Mouse (Mus musculus) A20 (cell line): ENCODE results near the gene B9d1.

ENCODE experiments used
- DNase-seq: peaks from one replicate; pipeline ENCODE4 v3.0.0-alpha.2; 2011; ENCODE audit warnings: low read depth, low spot score

The B9d1 gene

GRCm38 (mm10) chr11:61504713-61505257 is at the start of gene B9d1:
B9d1 (plus strand) TSS chr11:61505144.
- peak; percentile 97 for DNase-seq

- DNase-seq = no peak
Measured at GRCm38 (mm10) chr11:61464071-61464470, 40.9 kb upstream of the B9d1 start.

DNA sequence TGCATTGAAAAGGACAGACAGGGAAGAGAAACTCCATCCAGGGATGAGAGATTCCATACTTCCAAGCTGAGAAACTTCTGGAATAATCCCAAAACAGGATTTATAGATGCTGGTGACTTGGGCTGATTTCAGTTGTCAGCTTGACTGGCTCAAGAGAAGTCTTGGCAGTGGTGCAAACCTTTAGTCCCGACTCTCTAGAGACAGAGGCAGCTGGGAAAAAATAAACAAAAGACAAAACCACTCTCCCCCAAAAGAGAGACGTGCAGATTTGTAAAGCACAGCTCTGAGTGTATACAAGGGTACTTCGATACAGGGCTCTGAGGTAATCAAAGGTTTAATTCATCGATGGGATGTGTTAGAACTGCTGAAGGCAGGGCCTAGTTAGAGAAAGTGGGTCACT is 39.5 kb upstream of the B9d1 start:
- DNase-seq = no peak

GRCm38 (mm10) chr11:61468534-61468933 is 36.4 kb upstream of the B9d1 start:
- DNase-seq = no peak

DNA sequence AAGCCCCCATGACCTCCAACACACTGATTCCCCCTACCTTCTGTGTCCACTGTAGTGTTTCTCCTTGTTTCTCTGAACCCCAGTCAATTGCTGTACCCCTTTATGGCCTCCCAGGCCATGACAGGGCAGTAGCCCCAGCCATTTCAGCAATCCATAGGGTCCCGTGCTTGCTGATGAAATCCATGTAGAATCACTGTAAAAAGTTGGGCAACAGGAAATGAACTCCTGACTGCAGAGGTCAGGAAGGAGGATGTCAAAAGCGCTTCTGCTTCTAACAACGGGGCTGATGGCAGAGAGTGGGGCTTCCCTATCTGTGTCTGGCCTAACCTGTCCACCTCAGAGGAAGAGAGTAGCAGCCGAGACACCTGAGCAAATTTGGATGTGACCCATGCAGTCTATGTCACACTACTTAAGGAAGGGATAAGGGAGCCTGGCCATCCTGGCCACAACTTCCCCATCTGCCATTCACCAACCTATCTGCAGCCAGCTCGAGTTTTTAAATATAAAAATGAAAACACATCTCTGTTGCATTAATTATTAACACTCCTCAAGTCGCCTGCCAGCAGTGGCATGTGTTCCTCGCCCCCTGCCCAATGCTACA is 35.5 kb upstream of the B9d1 start:
- DNase-seq = no peak

GRCm38 (mm10) chr11:61470880-61471279 is 34.1 kb upstream of the B9d1 start:
- DNase-seq = no peak

DNA sequence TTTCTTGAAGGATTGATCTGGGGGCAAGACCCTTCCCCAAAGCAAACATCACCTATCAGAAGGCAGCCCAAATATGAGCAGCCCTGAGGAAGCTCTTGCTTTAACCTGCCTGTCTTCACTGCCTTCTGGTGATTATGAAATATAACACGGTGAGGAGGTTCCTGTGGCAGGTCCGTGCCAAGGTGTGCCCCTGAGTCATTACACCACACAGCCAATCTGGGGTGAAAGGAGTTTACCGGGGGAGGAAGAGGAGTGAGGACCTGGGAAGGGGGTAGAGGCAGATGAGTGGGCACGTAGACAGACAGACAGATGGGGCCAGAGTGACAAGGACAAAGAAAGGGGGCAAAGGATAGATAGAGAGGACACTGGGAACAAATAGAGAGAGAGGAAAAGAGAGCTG is 31.3 kb upstream of the B9d1 start:
- no peak for DNase-seq

- DNase-seq = no peak
Measured at GRCm38 (mm10) chr11:61476786-61477382, 28.1 kb upstream of the B9d1 start.

DNA sequence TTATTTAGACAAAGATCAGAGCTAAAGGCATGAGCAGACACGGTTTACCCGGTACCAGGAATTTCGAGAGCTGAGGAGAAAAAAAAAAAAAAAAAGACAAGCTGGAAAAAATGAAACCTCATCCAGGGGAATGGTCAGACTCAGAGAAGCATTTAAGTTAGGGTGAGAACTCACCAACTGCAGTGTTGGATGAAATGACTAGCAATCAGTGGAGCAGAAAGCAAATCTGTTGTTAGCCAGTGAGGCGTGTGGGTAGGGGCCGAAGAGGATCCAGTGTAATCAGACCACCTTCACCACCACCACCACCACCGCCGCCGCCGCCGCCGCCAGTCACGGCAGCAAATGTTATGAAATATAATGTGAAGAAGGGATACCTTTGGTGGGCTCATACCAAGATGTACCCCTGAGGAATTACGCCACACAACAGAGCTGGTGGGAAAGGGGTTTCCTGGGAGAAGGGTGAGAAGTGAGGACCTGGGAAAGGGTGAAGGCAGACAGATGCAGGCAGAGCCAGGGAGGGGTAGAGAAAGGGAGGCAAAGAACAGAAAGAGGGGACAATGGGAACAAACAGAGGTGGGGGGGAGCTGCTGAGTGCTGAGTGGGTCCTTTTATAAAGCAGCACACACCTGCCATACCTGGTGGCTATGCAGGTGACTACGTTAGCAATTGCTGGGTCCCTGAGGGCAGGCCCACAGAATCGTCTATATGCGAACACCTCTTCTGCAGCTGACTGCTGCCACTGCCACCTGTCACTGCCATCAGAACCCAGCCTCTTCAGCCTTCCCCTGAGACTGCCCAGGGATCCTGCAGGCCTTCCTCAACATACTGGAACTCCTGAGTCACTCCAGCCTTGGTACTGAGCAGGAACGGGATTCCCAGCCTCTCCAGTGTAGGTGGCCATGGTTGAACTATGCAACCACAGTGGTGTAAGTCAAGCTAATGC is 27.1 kb upstream of the B9d1 start:
- no peak for DNase-seq

DNA sequence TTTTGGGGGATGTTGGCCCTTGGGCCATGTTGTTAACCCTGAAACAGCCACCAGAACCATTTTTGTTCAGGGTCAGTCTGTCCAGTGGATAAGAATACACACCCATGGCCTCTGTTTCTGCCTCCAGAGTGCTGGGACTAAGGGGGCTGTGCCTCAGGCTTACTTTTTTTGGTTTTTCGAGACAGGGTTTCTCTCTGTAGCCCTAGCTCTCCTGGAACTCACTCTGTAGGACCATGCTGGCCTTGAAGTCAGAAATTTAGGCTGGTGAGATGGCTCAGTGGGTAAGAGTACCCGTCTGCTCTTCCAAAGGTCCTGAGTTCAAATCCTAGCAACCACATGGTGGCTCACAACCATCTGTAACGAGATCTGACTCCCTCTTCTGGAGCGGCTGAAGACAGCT is 26.2 kb upstream of the B9d1 start:
- DNase-seq = no peak

GRCm38 (mm10) chr11:61481239-61482090 is 23.5 kb upstream of the B9d1 start:
- DNase-seq = no peak

DNA sequence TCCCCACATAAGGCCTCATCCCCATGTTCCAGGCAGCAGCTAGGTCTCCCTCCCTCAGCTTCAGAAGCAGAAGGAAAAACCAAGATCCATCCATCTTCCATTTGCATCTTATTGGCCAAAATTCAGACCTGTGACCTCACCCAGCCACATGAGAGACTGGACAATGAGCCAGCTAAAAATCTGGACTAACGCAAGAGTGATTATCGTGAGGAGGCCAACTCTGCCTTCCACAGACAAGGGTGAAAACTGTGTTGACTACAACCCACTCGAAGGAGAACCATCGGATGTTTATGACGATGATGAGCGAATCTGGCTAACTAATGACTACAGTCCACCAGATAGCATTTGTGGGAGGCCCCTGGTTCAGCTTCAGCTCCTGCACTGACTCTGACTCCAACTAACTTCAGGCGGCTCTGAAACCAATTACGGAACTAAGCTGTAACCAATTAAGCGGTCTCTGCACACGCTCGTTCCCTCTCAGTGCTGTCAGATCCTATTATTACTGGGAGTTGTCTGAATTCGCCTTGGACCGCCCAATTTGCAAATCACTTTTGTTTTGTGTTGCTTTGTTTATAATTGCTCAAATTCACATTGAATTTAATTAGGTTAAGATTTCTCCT is 21.6 kb upstream of the B9d1 start:
- DNase-seq = no peak

GRCm38 (mm10) chr11:61484256-61484612 is 20.7 kb upstream of the B9d1 start:
- no peak for DNase-seq

- DNase-seq = no peak
Measured at GRCm38 (mm10) chr11:61484613-61485540, 20.1 kb upstream of the B9d1 start, which contains the start of gene Mfap4. Mfap4 (plus strand) TSS chr11:61485431.

GRCm38 (mm10) chr11:61485541-61486457 is 19.1 kb upstream of the B9d1 start:
- peak; percentile 27 for DNase-seq

DNA sequence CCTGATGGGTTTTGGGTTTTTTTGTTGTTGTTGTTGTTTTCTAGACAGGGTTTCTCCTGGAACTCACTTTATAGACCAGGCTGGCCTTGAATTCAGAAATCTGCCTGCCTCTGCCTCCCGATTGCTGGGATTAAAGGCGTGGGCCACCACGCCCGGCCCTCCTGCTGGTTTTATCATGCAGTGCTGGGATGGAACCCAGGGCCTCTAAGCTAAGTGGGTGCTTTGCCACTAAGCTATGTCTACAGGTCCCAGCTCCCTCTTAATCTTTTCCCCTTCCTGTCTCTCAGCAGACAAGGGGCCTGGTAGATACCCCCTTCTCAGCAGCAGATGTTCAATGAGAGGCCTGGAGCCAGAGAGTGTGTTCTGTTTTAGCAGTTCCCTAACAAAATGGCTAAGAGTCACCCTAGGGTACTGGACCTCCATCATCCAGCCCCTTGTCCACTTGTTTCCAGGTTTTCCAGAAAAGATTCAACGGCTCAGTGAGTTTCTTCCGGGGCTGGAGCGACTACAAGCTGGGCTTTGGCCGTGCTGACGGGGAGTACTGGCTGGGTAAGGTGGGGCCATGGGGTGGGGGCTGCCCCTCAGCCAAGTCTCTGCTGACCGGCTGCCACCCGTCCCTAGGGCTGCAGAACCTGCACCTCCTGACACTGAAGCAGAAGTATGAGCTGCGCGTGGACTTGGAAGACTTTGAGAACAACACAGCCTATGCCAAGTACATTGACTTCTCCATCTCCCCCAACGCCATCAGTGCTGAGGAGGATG is 18.3 kb upstream of the B9d1 start:
- no peak for DNase-seq

GRCm38 (mm10) chr11:61487401-61487800 is 17.5 kb upstream of the B9d1 start:
- DNase-seq = no peak

GRCm38 (mm10) chr11:61487936-61488335 is 17.0 kb upstream of the B9d1 start:
- DNase-seq = no peak
